Mouse (Mus musculus): ENCODE results near the gene Samd15.

DNA sequence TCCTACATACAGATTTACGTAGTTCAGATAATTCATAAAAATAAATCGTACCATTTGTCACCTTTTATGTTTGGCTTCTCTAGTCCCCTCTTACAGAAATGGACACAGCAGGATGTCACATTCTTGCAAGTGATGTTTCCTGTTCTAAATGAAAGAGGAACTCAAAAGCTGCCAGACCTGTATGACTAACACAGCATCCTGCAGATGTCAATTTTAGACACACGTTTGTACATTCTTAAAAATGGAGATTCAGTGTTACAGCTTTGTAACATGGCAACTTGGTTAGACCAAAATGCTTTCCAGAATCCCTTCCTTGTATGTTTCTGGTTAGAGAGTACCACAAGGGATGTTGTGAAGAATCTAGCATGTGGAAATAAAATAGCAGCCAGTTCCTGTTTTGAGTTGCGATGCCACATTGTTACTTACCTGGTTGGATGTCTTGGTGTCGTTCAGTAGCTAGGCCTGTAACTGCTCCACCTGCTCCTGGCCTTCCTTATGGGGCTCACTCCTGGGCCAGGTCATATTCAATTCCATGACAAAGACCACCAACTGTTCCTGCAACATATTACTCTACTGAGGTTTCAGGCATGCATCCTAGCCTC, 37.5 kb downstream of the Samd15 start:
- no peak for TF ChIP-seq CTCF (IDR thresholded peaks at IDR 0.05; ENCODE audit: control insufficient read depth, insufficient read depth, low read length)
- TF ChIP-seq POLR2A (IDR thresholded peaks at IDR 0.05; ENCODE audit: borderline replicate concordance, control insufficient read depth, low read depth, low read length), result no peak
